Mouse (Mus musculus) cortical plate, adult 2 months (tissue): ENCODE data around the gene Atxn10. TPM values are rescaled to one million over a fixed set of nuclear protein-coding genes. Genes with fewer than 3 reads are reported as not detected.

Experiments used
- H3K27ac ChIP-seq: fragments of 200-500 bp; 2 replicates; pipeline ENCODE4 v1.5.1; 2012; ENCODE audit warnings: low read length, control low read depth, inconsistent platforms; ENCODE audit not compliant: insufficient read depth
- H3K4me1 ChIP-seq: fragments of 200-500 bp; 2 replicates; pipeline ENCODE4 v1.6.1; 2011; ENCODE audit warnings: low read length; ENCODE audit not compliant: control insufficient read depth, insufficient read depth
- H3K4me3 ChIP-seq: fragments of 200-500 bp; 2 replicates; pipeline ENCODE4 v1.5.1; 2011; ENCODE audit warnings: mild to moderate bottlenecking, low read length, control low read depth; ENCODE audit not compliant: insufficient read depth
- CTCF ChIP-seq: fragments of 200-500 bp; IDR thresholded peaks from 2 replicates; pipeline ENCODE4 v1.5.1; 2011; ENCODE audit warnings: mild to moderate bottlenecking, control low read depth, low read length; ENCODE audit not compliant: insufficient read depth; ENCODE audit errors: extremely low read depth
- POLR2A ChIP-seq: fragments of 200-500 bp; IDR thresholded peaks from 2 replicates; pipeline ENCODE4 v1.6.1; 2011; ENCODE audit warnings: mild to moderate bottlenecking, low read length, control low read depth; ENCODE audit not compliant: insufficient read depth; ENCODE audit errors: extremely low read depth
- polyA plus RNA-seq: library from polyadenylated mRNA; depleted of rRNA; stranded (reverse); fragments of >200 nt; gene quantifications from 2 replicates; pipeline ENCODE4 v1.2.3, GENCODE M21; 2012

Gene Atxn10
- polyA plus RNA-seq, 1 experiment = 221 TPM

DNA sequence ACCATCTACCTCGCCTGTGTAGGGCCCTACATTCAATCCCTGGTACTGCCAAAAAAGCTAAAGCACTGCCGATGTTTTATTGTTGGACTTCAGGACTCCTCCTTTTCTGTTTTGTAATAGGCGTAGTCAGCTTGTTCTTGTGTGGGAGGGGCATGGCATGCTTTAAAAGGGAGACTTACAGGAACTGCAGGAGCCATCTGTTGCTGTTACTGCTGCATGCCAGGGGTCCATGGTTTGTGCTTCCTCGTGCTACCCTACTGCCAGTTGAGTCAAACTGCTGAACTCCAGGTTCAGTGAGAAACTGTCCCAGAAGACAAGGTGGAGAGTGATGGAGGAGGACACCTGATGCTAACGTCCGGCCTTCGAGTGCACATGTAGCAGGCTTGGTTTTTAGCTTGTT is 65.9 kb downstream of the Atxn10 start:
- H3K4me1 ChIP-seq = peaks cover 14% of the 10 kb centered on the region
- TF ChIP-seq CTCF = no peak
- no peak for TF ChIP-seq POLR2A
- H3K27ac ChIP-seq = no peak overlapping the region
- H3K4me3 ChIP-seq = no peak overlapping the region

DNA sequence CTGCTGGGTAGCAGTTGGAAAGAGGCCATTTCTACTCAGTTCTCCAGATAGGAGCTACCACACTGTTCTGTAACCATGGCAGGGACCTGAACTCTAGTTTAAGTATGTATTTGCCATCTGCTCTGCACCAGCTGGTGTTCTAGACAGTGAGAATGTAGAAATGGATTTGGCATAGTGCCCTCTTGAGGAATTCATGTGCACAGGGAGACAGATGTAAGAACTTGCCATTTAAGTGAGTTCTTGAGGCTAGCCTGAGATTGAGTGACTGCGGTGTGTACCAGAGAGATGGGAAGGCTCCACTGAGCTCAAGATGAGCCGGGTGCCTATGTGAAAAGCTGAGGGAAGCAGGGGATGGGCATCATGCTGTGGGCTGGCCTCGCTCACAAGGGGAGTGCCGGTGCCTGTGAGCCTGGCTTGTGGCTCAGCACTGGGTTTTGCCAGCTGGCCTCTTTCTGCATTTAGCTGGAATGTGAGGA is 67.2 kb downstream of the Atxn10 start:
- Histone ChIP-seq H3K4me1 (peaks cover 14% of the 10 kb centered on the region), H3K4me3 (no peak overlapping the region), H3K27ac (peak overlapping the region; percentile 89; the same call in 1 of the 2 replicates)
- no peak for TF ChIP-seq CTCF
- TF ChIP-seq POLR2A = no peak

DNA sequence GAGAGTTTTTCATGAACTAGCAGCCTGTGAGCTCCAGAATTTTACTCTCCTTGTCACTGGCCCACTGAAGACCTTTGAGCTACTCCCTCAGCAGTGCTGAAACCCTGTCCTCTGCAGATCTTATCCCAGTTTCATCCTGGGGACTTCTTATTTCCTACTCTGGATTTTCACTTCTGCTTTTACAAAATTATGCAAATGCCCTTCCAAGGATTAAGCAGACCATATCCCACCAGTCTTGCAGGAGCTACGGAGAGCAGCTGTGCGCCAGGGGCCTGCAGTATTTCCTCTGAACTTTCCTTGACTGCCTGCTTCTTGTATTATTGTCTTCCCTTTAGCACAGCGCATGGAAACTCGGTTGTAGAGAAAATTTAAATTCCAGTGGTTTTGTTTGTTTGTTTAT is 68.7 kb downstream of the Atxn10 start:
- Histone ChIP-seq H3K4me1 (peaks cover 14% of the 10 kb centered on the region), H3K27ac (no peak overlapping the region), H3K4me3 (no peak overlapping the region)
- no peak for TF ChIP-seq CTCF
- no peak for TF ChIP-seq POLR2A

DNA sequence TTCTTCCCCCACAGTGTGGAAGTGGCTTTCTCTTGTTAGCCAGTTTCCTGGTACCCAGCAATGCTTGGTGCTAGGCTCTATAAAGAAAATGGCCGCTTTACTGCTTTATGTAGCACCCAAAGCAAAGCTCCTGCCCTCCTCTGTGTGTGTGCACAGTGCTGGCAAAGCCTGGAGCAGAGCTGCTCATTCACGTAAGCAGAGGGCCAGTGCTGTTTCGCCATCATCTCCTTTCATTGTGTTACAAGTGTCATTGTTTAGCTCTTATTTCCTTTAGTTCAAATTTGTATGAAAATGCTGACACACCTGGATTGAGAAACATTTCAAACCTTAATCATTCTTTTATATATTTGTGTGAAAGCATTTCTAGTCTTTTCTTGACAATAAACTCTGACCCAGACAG is 69.5 kb downstream of the Atxn10 start:
- TF ChIP-seq POLR2A (no peak), CTCF (no peak)
- H3K4me3 ChIP-seq = no peak overlapping the region
- no peak overlapping the region for H3K27ac ChIP-seq
- H3K4me1 ChIP-seq = peaks cover 14% of the 10 kb centered on the region

DNA sequence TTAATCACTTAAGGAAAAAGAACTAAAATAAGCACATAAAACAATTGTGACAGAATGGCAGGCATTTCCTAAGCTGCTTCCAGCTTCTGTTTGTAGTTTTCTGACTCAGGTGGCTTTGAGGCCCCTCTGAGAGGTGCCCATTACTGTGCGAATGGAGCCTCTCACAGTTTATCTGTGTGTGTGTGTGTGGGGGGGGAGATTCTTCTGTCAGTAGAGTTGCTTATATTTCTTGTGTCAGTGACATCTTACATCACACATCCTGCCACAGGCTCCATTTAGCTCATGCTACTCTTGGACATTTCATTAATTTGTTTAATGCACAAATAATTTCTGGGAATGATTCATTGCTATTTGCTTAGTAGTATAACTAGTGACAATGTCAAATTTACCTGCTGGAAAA is 70.8 kb downstream of the Atxn10 start:
- TF ChIP-seq CTCF (no peak), POLR2A (no peak)
- Histone ChIP-seq H3K27ac (no peak overlapping the region), H3K4me1 (peaks cover 12% of the 10 kb centered on the region), H3K4me3 (no peak overlapping the region)

DNA sequence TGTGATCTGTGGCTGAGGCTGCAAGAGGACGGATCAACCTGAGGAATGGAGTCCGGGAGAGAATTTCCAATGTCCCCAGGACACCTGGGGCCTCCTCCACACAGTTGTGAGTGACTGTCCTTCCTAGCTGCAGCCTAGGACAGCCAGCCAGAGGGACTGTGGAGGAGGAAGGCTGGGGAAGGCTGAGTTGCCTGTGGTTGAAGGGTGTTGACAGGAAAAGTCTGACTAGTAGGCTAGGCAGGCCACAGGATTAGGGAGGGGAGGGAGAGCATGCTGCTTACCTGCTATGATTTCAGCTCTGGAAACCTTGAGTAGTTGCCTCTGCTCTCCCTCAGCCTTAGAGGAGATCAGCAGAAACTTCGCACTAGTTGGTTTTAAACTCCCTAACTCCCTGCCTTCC is 71.3 kb downstream of the Atxn10 start:
- H3K4me3 ChIP-seq = no peak overlapping the region
- no peak overlapping the region for H3K27ac ChIP-seq
- H3K4me1 ChIP-seq = peaks cover 10% of the 10 kb centered on the region
- TF ChIP-seq POLR2A (no peak), CTCF (no peak)

DNA sequence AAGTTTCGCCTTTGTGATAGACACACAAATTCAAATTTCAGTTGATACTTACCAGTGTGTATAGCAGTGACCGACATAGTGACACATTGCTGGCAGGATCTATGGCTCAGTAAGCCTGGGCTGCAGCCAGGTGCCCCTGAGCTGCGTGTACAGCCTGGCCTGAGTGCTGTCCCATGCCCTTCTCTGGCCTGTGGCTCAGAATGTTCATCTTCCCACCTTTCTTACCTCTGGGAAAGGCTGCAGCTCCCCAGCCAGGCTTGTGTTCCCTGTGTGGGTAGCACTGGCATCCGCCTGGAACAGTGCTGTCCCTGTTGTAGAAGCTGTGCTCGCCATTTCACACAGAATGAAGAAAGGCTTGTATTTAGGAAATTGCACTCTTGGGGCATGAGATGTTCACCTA is 72.7 kb downstream of the Atxn10 start:
- H3K27ac ChIP-seq = no peak overlapping the region
- TF ChIP-seq POLR2A = no peak
- no peak for TF ChIP-seq CTCF
- peaks cover 7% of the 10 kb centered on the region for H3K4me1 ChIP-seq
- no peak overlapping the region for H3K4me3 ChIP-seq

DNA sequence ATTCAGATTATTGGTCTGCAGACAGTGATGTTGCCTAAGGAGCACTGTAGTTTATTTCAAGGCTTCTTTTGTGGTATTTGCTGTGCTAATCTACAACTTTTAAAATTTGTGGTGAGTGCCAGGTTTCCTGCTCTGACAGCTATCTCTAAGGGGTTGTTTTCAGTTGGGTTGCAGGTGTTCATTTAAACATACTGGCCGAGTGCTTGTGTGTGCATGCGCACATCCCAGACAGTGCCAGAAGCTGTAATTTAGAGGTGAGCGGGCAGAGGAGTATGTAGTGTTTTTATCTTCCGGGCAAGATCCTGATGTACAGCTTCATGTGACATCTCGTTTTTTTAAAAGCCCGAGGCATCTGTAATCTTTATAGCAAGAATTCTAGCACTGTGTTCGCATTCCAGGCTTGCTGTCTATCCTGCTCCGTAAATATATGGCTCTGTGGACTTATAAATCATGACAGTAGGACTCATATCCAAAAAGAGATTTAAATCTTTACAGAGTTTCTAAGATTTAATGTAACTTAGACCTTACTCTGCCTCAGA is 73.3 kb downstream of the Atxn10 start:
- peaks cover 5% of the 10 kb centered on the region for H3K4me1 ChIP-seq
- H3K4me3 ChIP-seq = no peak overlapping the region
- TF ChIP-seq POLR2A (no peak), CTCF (no peak)
- no peak overlapping the region for H3K27ac ChIP-seq

DNA sequence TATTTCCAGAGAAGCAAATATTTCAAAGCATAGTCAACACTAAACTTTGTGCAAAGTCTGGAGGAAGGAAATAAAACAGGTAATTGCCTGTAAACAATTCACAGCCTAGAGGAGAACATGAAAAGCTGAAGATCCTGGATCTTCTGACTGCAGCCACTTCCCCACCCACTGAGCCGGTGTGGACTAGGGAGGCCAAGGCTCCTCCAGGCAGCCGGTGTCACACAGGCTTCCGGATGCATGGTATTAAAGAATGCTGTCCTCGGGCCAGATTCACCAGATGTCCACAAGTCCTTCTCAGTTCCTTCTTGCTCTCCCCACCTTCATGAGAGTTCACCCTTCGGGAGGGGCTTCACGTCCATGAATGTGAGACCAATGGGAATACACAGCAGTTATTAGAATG is 73.8 kb downstream of the Atxn10 start:
- H3K27ac ChIP-seq = no peak overlapping the region
- H3K4me3 ChIP-seq = no peak overlapping the region
- peaks cover 5% of the 10 kb centered on the region for H3K4me1 ChIP-seq
- no peak for TF ChIP-seq CTCF
- TF ChIP-seq POLR2A = no peak

DNA sequence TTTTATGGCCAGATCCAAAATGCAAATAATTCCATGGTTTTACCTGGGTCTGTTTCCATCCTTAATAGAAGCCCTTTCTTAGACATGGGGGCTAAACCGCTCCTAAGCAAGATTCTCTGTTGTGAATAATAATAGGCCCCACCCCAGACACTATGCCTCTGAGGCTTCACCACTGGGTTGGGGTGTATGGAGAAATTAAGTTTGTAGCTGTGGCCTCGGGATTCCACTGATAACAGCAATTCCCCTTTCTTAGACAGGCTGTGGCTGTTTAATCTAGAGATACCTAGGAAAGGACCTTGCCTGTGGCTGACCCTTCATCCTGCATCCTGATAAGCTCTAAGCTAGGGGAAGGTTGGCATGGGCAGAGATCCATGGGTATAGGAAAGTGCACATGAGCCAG is 78.6 kb downstream of the Atxn10 start:
- no peak overlapping the region for H3K27ac ChIP-seq
- no peak overlapping the region for H3K4me3 ChIP-seq
- no peak for TF ChIP-seq POLR2A
- no peak for TF ChIP-seq CTCF
- no peaks in the 10 kb centered on the region for H3K4me1 ChIP-seq
